Mouse (Mus musculus): ENCODE measurements at regions not wholly inside any gene's neighbourhood (a gene's known extent, or its start where the extent isn't known, plus 50 kb on each side); places are given as distances from the start of the nearest gene placed in this dataset.

DNA sequence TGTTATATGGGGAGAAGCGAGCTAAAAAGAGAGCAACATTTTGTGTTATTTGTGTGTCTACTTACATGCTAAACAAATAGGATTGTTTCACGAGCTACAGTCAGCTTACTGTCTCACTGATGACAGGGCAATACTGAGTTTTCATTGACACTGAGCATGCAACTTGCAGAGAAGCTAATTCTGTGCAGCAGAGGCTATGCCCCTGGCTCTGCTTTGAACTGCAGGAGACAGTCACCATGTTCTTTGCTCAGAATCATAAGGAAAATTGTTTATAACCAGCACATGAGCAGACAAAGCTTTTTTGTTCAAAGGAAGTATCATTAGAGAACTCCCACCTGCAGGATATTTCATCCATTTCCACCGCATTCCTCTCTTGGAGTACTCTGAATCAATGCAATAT, 280.8 kb upstream of the Gm9747 start:
- Histone ChIP-seq H3K4me3 (ENCODE audit: low read depth, low read length) (no peak overlapping the region), H3K4me1 (ENCODE audit: control insufficient read depth, insufficient read depth, low read length) (no peaks in the 10 kb centered on the region), H3K27ac (ENCODE audit: insufficient read depth, low read length) (no peak overlapping the region), H3K36me3 (ENCODE audit: control insufficient read depth, insufficient read depth, low read length, poor library complexity, severe bottlenecking) (no peaks in the 10 kb centered on the region), H3K9ac (ENCODE audit: low read depth, poor library complexity, severe bottlenecking) (no peak overlapping the region), H3K9me3 (replicated peaks; ENCODE audit: control insufficient read depth, insufficient read depth, low read length, poor library complexity, severe bottlenecking) (no peaks in the 10 kb centered on the region), H3K27me3 (ENCODE audit: control insufficient read depth, insufficient read depth, low read length, poor library complexity, severe bottlenecking) (no peaks in the 10 kb centered on the region)
- TF ChIP-seq POLR2A (IDR thresholded peaks at IDR 0.05; ENCODE audit: insufficient read depth, low read length) (no peak), CTCF (IDR thresholded peaks at IDR 0.05; ENCODE audit: low read depth, low read length) (no peak), EP300 (IDR thresholded peaks at IDR 0.05; ENCODE audit: insufficient read depth, low read depth, low read length) (no peak)

DNA sequence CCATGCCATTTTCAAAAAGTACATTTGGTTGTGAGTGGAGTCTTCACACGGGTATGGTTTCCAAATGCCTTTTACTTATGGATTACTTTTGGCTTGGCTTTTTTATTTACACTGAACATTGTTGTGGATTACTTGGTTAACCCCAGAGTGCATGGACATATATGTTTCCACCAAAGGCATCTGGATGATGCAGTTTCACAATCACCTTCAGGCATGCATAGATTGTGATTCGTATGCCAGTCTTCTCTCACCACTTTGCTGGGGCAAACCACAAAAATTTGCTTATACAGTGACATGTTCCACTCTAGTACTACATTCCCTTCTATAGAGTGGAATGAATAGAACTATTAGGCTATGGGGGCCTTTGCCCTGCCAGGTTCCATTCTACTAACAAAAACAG, 278.4 kb upstream of the Gm9747 start:
- H3K9me3 ChIP-seq (replicated peaks; ENCODE audit: control insufficient read depth, insufficient read depth, low read length, poor library complexity, severe bottlenecking): no peaks in the 10 kb centered on the region
- no peaks in the 10 kb centered on the region for H3K36me3 ChIP-seq (ENCODE audit: control insufficient read depth, insufficient read depth, low read length, poor library complexity, severe bottlenecking)
- H3K4me1 ChIP-seq (ENCODE audit: control insufficient read depth, insufficient read depth, low read length): no peaks in the 10 kb centered on the region
- H3K27ac ChIP-seq (ENCODE audit: insufficient read depth, low read length): no peak overlapping the region
- TF ChIP-seq POLR2A (IDR thresholded peaks at IDR 0.05; ENCODE audit: insufficient read depth, low read length): no peak
- no peak for TF ChIP-seq EP300 (IDR thresholded peaks at IDR 0.05; ENCODE audit: insufficient read depth, low read depth, low read length)
- no peak for TF ChIP-seq CTCF (IDR thresholded peaks at IDR 0.05; ENCODE audit: low read depth, low read length)
- no peaks in the 10 kb centered on the region for H3K27me3 ChIP-seq (ENCODE audit: control insufficient read depth, insufficient read depth, low read length, poor library complexity, severe bottlenecking)
- no peak overlapping the region for H3K9ac ChIP-seq (ENCODE audit: low read depth, poor library complexity, severe bottlenecking)
- no peak overlapping the region for H3K4me3 ChIP-seq (ENCODE audit: low read depth, low read length)

DNA sequence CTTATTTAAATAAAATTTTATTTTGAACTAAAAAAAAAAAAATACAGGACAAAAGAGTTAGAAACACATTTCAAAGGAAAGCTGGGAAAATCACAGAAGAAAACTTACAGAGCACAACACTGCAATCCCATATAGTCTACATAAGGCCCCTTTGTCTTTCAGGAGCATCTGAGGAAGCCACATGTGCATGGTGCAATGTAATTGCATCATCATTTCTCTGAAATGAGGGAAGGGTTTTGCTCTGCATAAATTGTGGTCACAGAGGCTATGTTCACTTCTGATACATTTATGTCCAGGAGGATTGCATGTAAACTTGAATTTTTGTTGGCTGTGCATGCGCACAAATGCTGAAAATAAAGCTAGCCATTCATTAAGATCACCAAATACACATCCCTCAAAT, 265.9 kb upstream of the Gm9747 start:
- H3K9me3 ChIP-seq (replicated peaks; ENCODE audit: control insufficient read depth, insufficient read depth, low read length, poor library complexity, severe bottlenecking): no peaks in the 10 kb centered on the region
- no peaks in the 10 kb centered on the region for H3K4me1 ChIP-seq (ENCODE audit: control insufficient read depth, insufficient read depth, low read length)
- no peaks in the 10 kb centered on the region for H3K27me3 ChIP-seq (ENCODE audit: control insufficient read depth, insufficient read depth, low read length, poor library complexity, severe bottlenecking)
- H3K9ac ChIP-seq (ENCODE audit: low read depth, poor library complexity, severe bottlenecking): no peak overlapping the region
- H3K4me3 ChIP-seq (ENCODE audit: low read depth, low read length): no peak overlapping the region
- no peaks in the 10 kb centered on the region for H3K36me3 ChIP-seq (ENCODE audit: control insufficient read depth, insufficient read depth, low read length, poor library complexity, severe bottlenecking)
- H3K27ac ChIP-seq (ENCODE audit: insufficient read depth, low read length): no peak overlapping the region
- no peak for TF ChIP-seq POLR2A (IDR thresholded peaks at IDR 0.05; ENCODE audit: insufficient read depth, low read length)
- no peak for TF ChIP-seq CTCF (IDR thresholded peaks at IDR 0.05; ENCODE audit: low read depth, low read length)

DNA sequence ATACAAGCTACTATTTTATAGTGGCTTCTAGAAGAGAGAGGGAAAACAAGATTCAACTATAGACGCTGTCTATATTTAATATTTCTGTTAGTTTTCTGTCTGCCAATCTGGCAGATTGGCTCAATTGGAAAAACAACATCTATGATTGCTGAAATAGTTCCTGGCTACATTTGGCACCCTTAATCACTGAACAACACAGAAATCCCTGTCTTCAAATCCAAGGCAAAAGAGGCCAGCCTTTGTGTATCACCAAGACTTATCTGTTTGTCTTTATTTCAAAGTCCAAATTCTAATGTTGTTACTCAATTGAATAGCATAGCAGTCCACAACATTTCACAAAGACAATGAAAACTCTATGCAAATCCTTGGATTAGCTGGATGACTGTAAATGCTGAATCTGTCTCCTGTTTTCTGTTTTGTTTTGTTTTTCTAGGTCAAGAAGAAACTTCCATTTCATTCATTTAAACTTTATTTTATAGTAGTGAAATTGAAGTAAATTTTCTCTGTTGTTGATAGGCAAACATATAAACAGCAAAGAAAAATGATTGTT, 265.1 kb upstream of the Gm9747 start:
- H3K9me3 ChIP-seq (replicated peaks; ENCODE audit: control insufficient read depth, insufficient read depth, low read length, poor library complexity, severe bottlenecking): no peaks in the 10 kb centered on the region
- H3K27ac ChIP-seq (ENCODE audit: insufficient read depth, low read length): no peak overlapping the region
- TF ChIP-seq CTCF (IDR thresholded peaks at IDR 0.05; ENCODE audit: low read depth, low read length): no peak
- TF ChIP-seq POLR2A (IDR thresholded peaks at IDR 0.05; ENCODE audit: insufficient read depth, low read length): no peak
- TF ChIP-seq EP300 (IDR thresholded peaks at IDR 0.05; ENCODE audit: insufficient read depth, low read depth, low read length): no peak
- H3K4me1 ChIP-seq (ENCODE audit: control insufficient read depth, insufficient read depth, low read length): no peaks in the 10 kb centered on the region
- H3K4me3 ChIP-seq (ENCODE audit: low read depth, low read length): no peak overlapping the region
- H3K9ac ChIP-seq (ENCODE audit: low read depth, poor library complexity, severe bottlenecking): no peak overlapping the region
- H3K27me3 ChIP-seq (ENCODE audit: control insufficient read depth, insufficient read depth, low read length, poor library complexity, severe bottlenecking): no peaks in the 10 kb centered on the region
- no peaks in the 10 kb centered on the region for H3K36me3 ChIP-seq (ENCODE audit: control insufficient read depth, insufficient read depth, low read length, poor library complexity, severe bottlenecking)

DNA sequence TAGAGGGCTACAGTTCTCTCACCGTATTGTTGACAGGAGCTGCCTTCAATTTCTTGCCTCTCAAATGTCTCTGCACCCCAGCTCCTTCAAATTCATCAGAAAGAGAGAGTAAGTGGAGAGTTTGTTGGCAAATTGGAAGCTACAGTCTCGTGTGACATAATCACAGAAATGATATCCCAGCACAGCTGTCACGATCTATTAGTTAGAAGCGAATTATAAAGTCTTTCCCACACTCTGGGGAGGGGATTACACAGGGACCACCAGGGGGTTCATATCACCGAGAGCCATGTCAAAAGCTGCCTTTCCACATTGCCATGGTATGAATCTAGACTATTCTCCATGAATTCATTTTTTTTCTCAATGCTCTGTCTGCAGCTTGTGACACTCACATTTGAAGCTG, 260.3 kb upstream of the Gm9747 start:
- H3K9ac ChIP-seq (ENCODE audit: low read depth, poor library complexity, severe bottlenecking): no peak overlapping the region
- H3K27me3 ChIP-seq (ENCODE audit: control insufficient read depth, insufficient read depth, low read length, poor library complexity, severe bottlenecking): no peaks in the 10 kb centered on the region

DNA sequence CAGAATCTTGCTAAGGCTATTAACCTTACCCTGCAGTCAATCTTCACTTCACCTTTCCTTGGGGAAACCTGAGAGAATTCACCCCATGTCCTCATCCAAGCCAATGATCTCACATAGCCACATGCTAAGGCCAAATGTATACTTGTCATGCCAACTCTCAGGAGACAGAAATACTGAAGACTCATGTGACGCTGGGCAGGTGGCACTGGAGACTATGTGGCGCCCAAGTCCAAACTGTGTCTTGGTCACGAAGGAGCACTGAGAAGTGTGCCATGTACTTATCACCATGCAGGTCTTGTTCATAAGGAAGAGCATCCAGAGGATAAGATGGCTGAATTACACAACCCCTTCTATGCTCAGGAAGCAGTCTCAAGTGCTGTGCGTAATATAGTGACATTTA, 259.4 kb upstream of the Gm9747 start:
- Histone ChIP-seq H3K4me3 (ENCODE audit: low read depth, low read length) (no peak overlapping the region), H3K9me3 (replicated peaks; ENCODE audit: control insufficient read depth, insufficient read depth, low read length, poor library complexity, severe bottlenecking) (no peaks in the 10 kb centered on the region; the same call in 1 of the 2 replicates), H3K36me3 (ENCODE audit: control insufficient read depth, insufficient read depth, low read length, poor library complexity, severe bottlenecking) (no peaks in the 10 kb centered on the region), H3K9ac (ENCODE audit: low read depth, poor library complexity, severe bottlenecking) (no peak overlapping the region), H3K27me3 (ENCODE audit: control insufficient read depth, insufficient read depth, low read length, poor library complexity, severe bottlenecking) (no peaks in the 10 kb centered on the region), H3K4me1 (ENCODE audit: control insufficient read depth, insufficient read depth, low read length) (no peaks in the 10 kb centered on the region), H3K27ac (ENCODE audit: insufficient read depth, low read length) (no peak overlapping the region)
- no peak for TF ChIP-seq EP300 (IDR thresholded peaks at IDR 0.05; ENCODE audit: insufficient read depth, low read depth, low read length)

More for the DNA sequence above, 260.3 kb upstream of the Gm9747 start:
- no peak for TF ChIP-seq POLR2A (IDR thresholded peaks at IDR 0.05; ENCODE audit: insufficient read depth, low read length)
- no peak for TF ChIP-seq EP300 (IDR thresholded peaks at IDR 0.05; ENCODE audit: insufficient read depth, low read depth, low read length)
- TF ChIP-seq CTCF (IDR thresholded peaks at IDR 0.05; ENCODE audit: low read depth, low read length): no peak
- H3K9me3 ChIP-seq (replicated peaks; ENCODE audit: control insufficient read depth, insufficient read depth, low read length, poor library complexity, severe bottlenecking): no peaks in the 10 kb centered on the region; the same call in 1 of the 2 replicates
- no peaks in the 10 kb centered on the region for H3K36me3 ChIP-seq (ENCODE audit: control insufficient read depth, insufficient read depth, low read length, poor library complexity, severe bottlenecking)
- no peak overlapping the region for H3K4me3 ChIP-seq (ENCODE audit: low read depth, low read length)
- no peaks in the 10 kb centered on the region for H3K4me1 ChIP-seq (ENCODE audit: control insufficient read depth, insufficient read depth, low read length)
- no peak overlapping the region for H3K27ac ChIP-seq (ENCODE audit: insufficient read depth, low read length)

Data from ES-Bruce4 (cell line).